Mouse (Mus musculus) CH12.LX (cell line): ENCODE data around the gene Ssbp2. TPM values are rescaled to one million over a fixed set of nuclear protein-coding genes. Genes with fewer than 3 reads are reported as not detected.

Experiments used
- DNase-seq: peaks from one replicate; pipeline ENCODE4 v3.0.0-alpha.2; 2013; ENCODE audit errors: extremely low read depth
- H3K27ac ChIP-seq: 2 replicates; pipeline ENCODE4 v1.5.1; 2012; ENCODE audit warnings: low read depth, mild to moderate bottlenecking, control low read depth, moderate library complexity; ENCODE audit not compliant: insufficient read depth
- H3K27me3 ChIP-seq: replicated peaks from 2 replicates; pipeline ENCODE3; 2012; ENCODE audit warnings: inconsistent platforms
- H3K36me3 ChIP-seq, 2 experiments: replicated peaks in 1 of 2; 2 replicates each; pipeline versions ENCODE3 to v1.6.1; 2012; ENCODE audit warnings: inconsistent platforms in 1 of 2, low read length in 1 of 2, mild to moderate bottlenecking in 1 of 2, mixed read lengths in 1 of 2, moderate library complexity in 1 of 2; ENCODE audit not compliant: control insufficient read depth in 1 of 2, insufficient read depth in 1 of 2
- H3K4me1 ChIP-seq, 2 experiments: 2 replicates each; pipeline ENCODE4 v1.6.1; 2012; ENCODE audit warnings: inconsistent platforms in 1 of 2, moderate library complexity in 1 of 2; ENCODE audit not compliant: insufficient read depth in 2 of 2, control insufficient read depth in 1 of 2
- H3K4me2 ChIP-seq: 2 replicates; pipeline ENCODE4 v1.6.1; 2012; ENCODE audit warnings: low read depth, mild to moderate bottlenecking, control low read depth; ENCODE audit not compliant: poor library complexity, insufficient read depth, severe bottlenecking
- H3K4me3 ChIP-seq, 3 experiments: fragments of 150-350 bp in 1 of 3; sonication (generic) in 1 of 3; replicated peaks in 1 of 3; 2 replicates each; pipeline versions ENCODE3 to v1.5.1; 2011 to 2012; ENCODE audit warnings: low read depth in 2 of 3, low read length in 2 of 3, mild to moderate bottlenecking in 2 of 3, moderate library complexity in 2 of 3, control low read depth in 1 of 3, improper control_type of control experiment in 1 of 3, inconsistent platforms in 1 of 3, mixed read lengths in 1 of 3; ENCODE audit not compliant: poor library complexity in 1 of 3
- H3K79me2 ChIP-seq: replicated peaks from 2 replicates; pipeline ENCODE4 v1.6.1; 2012; ENCODE audit warnings: mild to moderate bottlenecking, moderate library complexity; ENCODE audit not compliant: control insufficient read depth, poor library complexity, insufficient read depth, severe bottlenecking; ENCODE audit errors: extremely low read depth
- H3K9ac ChIP-seq: 2 replicates; pipeline ENCODE4 v1.6.1; 2012; ENCODE audit warnings: low read depth, mild to moderate bottlenecking, control low read depth, moderate library complexity; ENCODE audit not compliant: insufficient read depth
- H3K9me3 ChIP-seq: replicated peaks from 2 replicates; pipeline ENCODE3; 2012; ENCODE audit warnings: low read length, inconsistent platforms, mixed read lengths
- CHD2 ChIP-seq: IDR thresholded peaks from 2 replicates; pipeline ENCODE4 v1.6.1; 2011; ENCODE audit warnings: low read length, improper control_type of control experiment
- CTCF ChIP-seq, 2 experiments: IDR thresholded peaks in 1 of 2; conservative IDR thresholded peaks in 1 of 2; 2 replicates each; pipeline ENCODE4 v1.5.1; 2011 to 2012; ENCODE audit warnings: low read depth in 2 of 2, low read length in 2 of 2, improper control_type of control experiment in 1 of 2, inconsistent platforms in 1 of 2, mild to moderate bottlenecking in 1 of 2, moderate library complexity in 1 of 2
- EP300 ChIP-seq: IDR thresholded peaks from 2 replicates; pipeline ENCODE4 v1.6.1; 2011; ENCODE audit warnings: low read length, improper control_type of control experiment
- GABPA ChIP-seq: IDR thresholded peaks from 2 replicates; pipeline ENCODE4 v1.6.1; 2012; ENCODE audit warnings: low read depth, low read length, improper control_type of control experiment, inconsistent platforms; ENCODE audit not compliant: insufficient replicate concordance
- JUN ChIP-seq: IDR thresholded peaks from 2 replicates; pipeline ENCODE4 v1.6.1; 2011; ENCODE audit warnings: low read depth, mild to moderate bottlenecking, low read length, improper control_type of control experiment, moderate library complexity; ENCODE audit not compliant: insufficient read depth
- JUND ChIP-seq: conservative IDR thresholded peaks from 2 replicates; pipeline ENCODE4 v1.6.1; 2011; ENCODE audit warnings: low read depth, low read length, improper control_type of control experiment
- KAT2A ChIP-seq: IDR thresholded peaks from 2 replicates; pipeline ENCODE4 v1.6.1; 2012; ENCODE audit warnings: low read length, improper control_type of control experiment, inconsistent platforms; ENCODE audit not compliant: insufficient replicate concordance
- MAFK ChIP-seq: IDR thresholded peaks from 2 replicates; pipeline ENCODE4 v1.6.1; 2011; ENCODE audit warnings: low read length, improper control_type of control experiment; ENCODE audit not compliant: insufficient replicate concordance
- MAZ ChIP-seq: IDR thresholded peaks from 2 replicates; pipeline ENCODE4 v1.6.1; 2012; ENCODE audit warnings: low read depth, mild to moderate bottlenecking, inconsistent platforms, low read length, improper control_type of control experiment, moderate library complexity
- MXI1 ChIP-seq: IDR thresholded peaks from 2 replicates; pipeline ENCODE4 v1.6.1; 2011; ENCODE audit warnings: mild to moderate bottlenecking, low read depth, low read length, improper control_type of control experiment
- NRF1 ChIP-seq: IDR thresholded peaks from 2 replicates; pipeline ENCODE4 v1.6.1; 2014; ENCODE audit warnings: low read depth, mild to moderate bottlenecking, inconsistent platforms, low read length, improper control_type of control experiment, moderate library complexity
- RCOR1 ChIP-seq: conservative IDR thresholded peaks from 2 replicates; pipeline ENCODE4 v1.6.1; 2012; ENCODE audit warnings: low read depth, mild to moderate bottlenecking, inconsistent platforms, low read length, improper control_type of control experiment
- TBP ChIP-seq: conservative IDR thresholded peaks from 2 replicates; pipeline ENCODE4 v1.6.1; 2011; ENCODE audit warnings: low read depth, low read length, improper control_type of control experiment
- TCF12 ChIP-seq: IDR thresholded peaks from 2 replicates; pipeline ENCODE4 v1.6.1; 2014; ENCODE audit warnings: low read depth, mild to moderate bottlenecking, inconsistent platforms, low read length, improper control_type of control experiment
- UBTF ChIP-seq: IDR thresholded peaks from 2 replicates; pipeline ENCODE4 v1.6.1; 2012; ENCODE audit warnings: low read depth, mild to moderate bottlenecking, inconsistent platforms, low read length, improper control_type of control experiment, moderate library complexity
- USF1 ChIP-seq: IDR thresholded peaks from 2 replicates; pipeline ENCODE4 v1.6.1; 2014; ENCODE audit warnings: low read depth, mild to moderate bottlenecking, inconsistent platforms, low read length, improper control_type of control experiment
- ZKSCAN1 ChIP-seq: IDR thresholded peaks from 2 replicates; pipeline ENCODE4 v1.6.1; 2012; ENCODE audit warnings: low read depth, inconsistent platforms, low read length, improper control_type of control experiment, borderline replicate concordance
- dilution Hi-C: fragments of 300-500 bp; cut with MboI; formaldehyde crosslinking; loops from 2 replicates; pipeline ENCODE4 v1.14.3; 2020; ENCODE audit warnings: low sequenced_read_pairs; ENCODE audit not compliant: extremely low pct_unique_long_range_greater_than_20kb, extremely low pct_ligation_motif_present
- in situ Hi-C: fragments of 300-500 bp; cut with MboI; formaldehyde crosslinking; loops from 3 replicates; pipeline ENCODE4 v1.14.3; 2019; ENCODE audit warnings: low sequenced_read_pairs, low pct_ligation_motif_present, low pct_unique_long_range_greater_than_20kb, mixed read lengths
- polyA plus RNA-seq: library from polyadenylated mRNA; unstranded; fragments of >175 nt; gene quantifications from 2 replicates; pipeline ENCODE4 v1.2.1, GENCODE M21; 2012; ENCODE audit warnings: low read depth; ENCODE audit not compliant: insufficient read length
- total RNA-seq, 2 experiments: library from RNA; depleted of rRNA; stranded (reverse); fragments of 300-350 nt in 1 of 2; fragments of >200 nt in 1 of 2; gene quantifications; 2 replicates each; pipeline ENCODE4 v1.2.3; 2012 to 2014

Ssbp2 gene
- total and polyA plus RNA-seq, 3 experiments, result 1.9 to 3.6 (median 1.9) TPM

DNA sequence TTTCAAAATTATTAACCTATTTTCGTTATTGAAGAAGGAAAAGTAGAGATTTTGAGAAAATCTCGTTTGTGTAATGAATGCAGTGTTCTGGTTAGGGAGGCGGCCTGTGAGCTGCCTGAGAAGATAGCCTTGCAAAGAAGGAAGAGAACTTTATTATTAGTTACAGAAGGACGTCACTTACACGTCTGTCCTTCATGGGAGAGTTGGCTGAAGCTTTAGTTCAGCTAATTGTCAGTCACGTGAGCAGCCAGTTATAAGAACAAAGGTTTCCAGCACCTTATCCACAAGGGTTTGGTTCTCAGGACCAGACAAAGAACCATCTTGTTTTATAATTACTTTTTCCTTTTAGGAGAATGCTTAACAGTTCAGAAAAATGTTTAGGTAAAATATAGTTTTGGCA is 104.0 kb downstream of the Ssbp2 start:
- no peak overlapping the region for H3K9ac ChIP-seq
- no peak overlapping the region for H3K27ac ChIP-seq
- dilution Hi-C loops (no loop called here), in situ Hi-C loops (no loop called here)
- no peaks in the 10 kb centered on the region for H3K4me1 ChIP-seq
- no peak for DNase-seq
- H3K9me3 ChIP-seq, result no peaks in the 10 kb centered on the region
- no peak overlapping the region for H3K4me3 ChIP-seq
- no peaks in the 10 kb centered on the region for H3K36me3 ChIP-seq
- TF ChIP-seq CHD2 (no peak), CTCF (conservative IDR thresholded peaks at IDR 0.05 in 1 of 2, IDR thresholded peaks at IDR 0.05 in 1 of 2; ENCODE audit: low read depth in 2 of 2, low read length in 2 of 2) (no peak), GABPA (no peak), RCOR1 (no peak), EP300 (no peak), USF1 (no peak), TBP (no peak), JUND (no peak)
- no peaks in the 10 kb centered on the region for H3K27me3 ChIP-seq
- H3K79me2 ChIP-seq, result no peaks in the 10 kb centered on the region
- H3K4me2 ChIP-seq, result no peak overlapping the region

DNA sequence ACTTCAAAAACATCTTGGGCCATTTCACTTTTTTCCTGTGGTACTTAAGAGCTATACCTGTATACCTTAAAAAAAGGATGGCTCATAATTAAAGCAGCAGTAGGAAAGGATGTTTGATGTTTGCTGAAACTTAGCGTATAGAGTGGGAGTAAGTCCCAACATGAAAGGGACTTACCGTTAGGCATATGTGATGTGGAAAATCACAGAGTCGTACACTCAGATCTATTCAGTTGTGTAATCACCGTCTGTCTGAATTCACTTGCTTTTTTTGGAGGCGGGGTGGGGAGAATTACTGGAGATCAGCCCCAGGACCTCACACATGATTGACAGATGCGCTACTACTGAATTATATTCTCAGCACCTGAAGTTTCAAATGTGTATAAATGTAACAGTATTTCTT is 104.7 kb downstream of the Ssbp2 start:
- no peaks in the 10 kb centered on the region for H3K36me3 ChIP-seq
- H3K27ac ChIP-seq, result no peak overlapping the region
- no peak for TF ChIP-seq JUN
- no peak for TF ChIP-seq UBTF
- H3K9ac ChIP-seq, result no peak overlapping the region
- in situ Hi-C loops, result no loop called here
- no peak overlapping the region for H3K4me3 ChIP-seq
- H3K79me2 ChIP-seq, result no peaks in the 10 kb centered on the region
- no peaks in the 10 kb centered on the region for H3K27me3 ChIP-seq
- H3K4me2 ChIP-seq, result no peak overlapping the region
- no peak for DNase-seq
- H3K9me3 ChIP-seq, result no peaks in the 10 kb centered on the region
- dilution Hi-C loops, result no loop called here
- no peaks in the 10 kb centered on the region for H3K4me1 ChIP-seq

DNA sequence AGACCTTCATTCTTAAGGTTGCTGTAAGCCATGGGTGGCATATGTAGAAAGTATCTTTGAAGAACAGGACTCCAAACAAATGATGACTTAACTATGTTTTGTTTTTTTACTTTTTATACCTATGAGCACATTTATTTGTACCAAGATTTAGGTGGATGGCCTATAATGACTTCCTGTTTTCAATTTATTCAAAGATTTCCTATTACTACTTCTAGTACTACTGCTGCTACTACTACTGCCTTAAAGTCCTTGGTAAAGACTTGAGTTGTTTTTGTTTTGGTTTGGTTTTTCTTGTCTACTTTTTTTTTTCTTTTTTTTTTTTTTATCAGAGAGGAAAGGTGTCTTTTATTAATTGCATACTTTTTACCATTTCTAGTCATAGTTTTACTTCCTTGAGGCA is 121.4 kb downstream of the Ssbp2 start:
- no peaks in the 10 kb centered on the region for H3K79me2 ChIP-seq
- H3K4me2 ChIP-seq, result no peak overlapping the region
- H3K4me1 ChIP-seq, result no peaks in the 10 kb centered on the region
- dilution Hi-C loops, result no loop called here
- no peak overlapping the region for H3K9ac ChIP-seq
- no peak for DNase-seq
- TF ChIP-seq ZKSCAN1, result no peak
- TF ChIP-seq KAT2A, result no peak
- no peak for TF ChIP-seq TCF12
- no peak for TF ChIP-seq MAZ
- TF ChIP-seq TBP, result no peak
- TF ChIP-seq CHD2, result no peak
- no peak for TF ChIP-seq USF1
- TF ChIP-seq MXI1, result no peak
- no peak for TF ChIP-seq NRF1
- no peak for TF ChIP-seq MAFK
- no peak for TF ChIP-seq JUN
- H3K9me3 ChIP-seq, result no peaks in the 10 kb centered on the region
- in situ Hi-C loops, result no loop called here
- H3K36me3 ChIP-seq, result no peaks in the 10 kb centered on the region
- no peak overlapping the region for H3K4me3 ChIP-seq
- no peaks in the 10 kb centered on the region for H3K27me3 ChIP-seq
- H3K27ac ChIP-seq, result no peak overlapping the region
